Mouse (Mus musculus) C2C12 (cell line): ENCODE measurements around the gene Gm27021. TPM values are rescaled to one million over a fixed set of nuclear protein-coding genes. Genes with fewer than 3 reads are reported as not detected.

ENCODE experiments used
- H3K27me3 ChIP-seq: one replicate; pipeline ENCODE4 v1.6.1; 2011; ENCODE audit not compliant: control insufficient read depth, insufficient read depth, insufficient read length
- H3K36me3 ChIP-seq: one replicate; pipeline ENCODE4 v1.6.1; 2011; ENCODE audit not compliant: control insufficient read depth, insufficient read depth
- H3K4me3 ChIP-seq: one replicate; pipeline ENCODE4 v1.5.1; 2011; ENCODE audit warnings: mild to moderate bottlenecking, control low read depth; ENCODE audit not compliant: poor library complexity, insufficient read depth, severe bottlenecking
- H3K79me2 ChIP-seq: one replicate; pipeline ENCODE4 v1.6.1; 2011; ENCODE audit not compliant: control insufficient read depth, insufficient read depth
- H3K79me3 ChIP-seq: one replicate; pipeline ENCODE4 v1.6.1; 2011; ENCODE audit warnings: low read depth, control low read depth
- H3ac ChIP-seq: one replicate; pipeline ENCODE3; 2011; ENCODE audit warnings: low read depth; ENCODE audit not compliant: control insufficient read depth, insufficient read length
- CEBPB ChIP-seq: IDR thresholded peaks from one replicate; pipeline ENCODE4 v1.6.1; 2011; ENCODE audit warnings: low read depth, mild to moderate bottlenecking, control low read depth, moderate library complexity
- CTCF ChIP-seq: IDR thresholded peaks from one replicate; pipeline ENCODE4 v1.5.1; 2011; ENCODE audit not compliant: control insufficient read depth, insufficient read depth, insufficient read length
- FOSL1 ChIP-seq: IDR thresholded peaks from one replicate; pipeline ENCODE4 v1.8.0; 2011; ENCODE audit warnings: mild to moderate bottlenecking, low read length; ENCODE audit not compliant: poor library complexity, insufficient read depth, severe bottlenecking
- MAX ChIP-seq: IDR thresholded peaks from one replicate; pipeline ENCODE4 v1.6.1; 2011; ENCODE audit warnings: mild to moderate bottlenecking, control low read depth
- MYOD1 ChIP-seq: IDR thresholded peaks from one replicate; pipeline ENCODE4 v1.6.1; 2011; ENCODE audit warnings: low read depth; ENCODE audit not compliant: control insufficient read depth, insufficient read length
- MYOG ChIP-seq: IDR thresholded peaks from one replicate; pipeline ENCODE4 v1.6.1; 2011; ENCODE audit not compliant: control insufficient read depth, insufficient read length; ENCODE audit errors: extremely low read depth
- USF1 ChIP-seq: IDR thresholded peaks from one replicate; pipeline ENCODE4 v1.6.1; 2011; ENCODE audit warnings: low read depth, mild to moderate bottlenecking, control low read depth, moderate library complexity
- polyA plus RNA-seq: library from polyadenylated mRNA; unstranded; fragments of >200 nt; fragmentation: generic; extraction: Trizol; gene quantifications from one replicate; pipeline ENCODE4 v1.2.1, GENCODE M21; 2012; ENCODE audit warnings: missing spikeins

Gene Gm27021
- polyA plus RNA-seq, 1 experiment = 2.3 TPM

- H3ac ChIP-seq = no peak overlapping the region
- H3K27me3 ChIP-seq = peaks cover 72% of the 10 kb centered on the region
- TF ChIP-seq MAX = no peak
These were observed 36.3 kb upstream of the Gm27021 start for GRCm38 (mm10) chr8:120704203-120704602.

GRCm38 (mm10) chr8:120701758-120702465, 34.0 kb upstream of the Gm27021 start:
- Histone ChIP-seq H3ac (no peak overlapping the region), H3K79me3 (no peaks in the 10 kb centered on the region), H3K79me2 (no peaks in the 10 kb centered on the region), H3K4me3 (no peak overlapping the region), H3K36me3 (no peaks in the 10 kb centered on the region), H3K27me3 (peaks cover 60% of the 10 kb centered on the region)
- TF ChIP-seq MYOD1 (no peak), CTCF (no peak), MAX (no peak), USF1 (no peak), MYOG (no peak), FOSL1 (no peak), CEBPB (no peak)

More at GRCm38 (mm10) chr8:120704203-120704602, 36.3 kb upstream of the Gm27021 start:
- Histone ChIP-seq H3K79me3 (no peaks in the 10 kb centered on the region), H3K79me2 (no peaks in the 10 kb centered on the region), H3K4me3 (no peak overlapping the region), H3K36me3 (no peaks in the 10 kb centered on the region)

DNA sequence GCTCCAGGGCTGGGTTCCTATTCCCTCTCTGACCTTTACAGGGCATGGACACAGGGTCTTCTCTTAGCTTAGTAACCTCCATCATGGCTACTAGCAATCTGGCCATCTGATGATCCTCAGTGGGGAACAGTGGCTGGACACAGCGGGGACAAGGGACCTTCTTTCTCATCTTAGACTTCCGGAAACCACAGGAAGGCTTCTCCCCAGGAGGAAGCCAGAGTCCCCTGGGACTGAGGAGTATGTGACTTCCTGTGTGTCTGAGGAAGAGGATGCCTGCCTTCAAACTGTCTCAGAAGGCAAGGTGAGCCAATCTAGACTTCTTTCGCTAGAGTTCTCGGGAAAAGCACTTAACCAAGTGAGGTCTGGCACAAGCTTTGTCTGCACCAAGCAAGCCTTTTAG, 32.2 kb upstream of the Gm27021 start:
- H3K4me3 ChIP-seq = no peak overlapping the region
- H3K36me3 ChIP-seq = no peaks in the 10 kb centered on the region
- no peak overlapping the region for H3ac ChIP-seq
- no peaks in the 10 kb centered on the region for H3K79me3 ChIP-seq
- H3K79me2 ChIP-seq = no peaks in the 10 kb centered on the region
- no peak for TF ChIP-seq MYOG
- TF ChIP-seq MYOD1 = no peak
- no peak for TF ChIP-seq CEBPB
- no peak for TF ChIP-seq USF1
- TF ChIP-seq FOSL1 = no peak
- TF ChIP-seq MAX = no peak
- no peak for TF ChIP-seq CTCF
- H3K27me3 ChIP-seq = peaks cover 56% of the 10 kb centered on the region

GRCm38 (mm10) chr8:120699565-120699964, 31.7 kb upstream of the Gm27021 start:
- Histone ChIP-seq H3ac (no peak overlapping the region), H3K4me3 (no peak overlapping the region), H3K27me3 (peaks cover 55% of the 10 kb centered on the region), H3K36me3 (no peaks in the 10 kb centered on the region), H3K79me3 (no peaks in the 10 kb centered on the region), H3K79me2 (no peaks in the 10 kb centered on the region)
- no peak for TF ChIP-seq CEBPB

DNA sequence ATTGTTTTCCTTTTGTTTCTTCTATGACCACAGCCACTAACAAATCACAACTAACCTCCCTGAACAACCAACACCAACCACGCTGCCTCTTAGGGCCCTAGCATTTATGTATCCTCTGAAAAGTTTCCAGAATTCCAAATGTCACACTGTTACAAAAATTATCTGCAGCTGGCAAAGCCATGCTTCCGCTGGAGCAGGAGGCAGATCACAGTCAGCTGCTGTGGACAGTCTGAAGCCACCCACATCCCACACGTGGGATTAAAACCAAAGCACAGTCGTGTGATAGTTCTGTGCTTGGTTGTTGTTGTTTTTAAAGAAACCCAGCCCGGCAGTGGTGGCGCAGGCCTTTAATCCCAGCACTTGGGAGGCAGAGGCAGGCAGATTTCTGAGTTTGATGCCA, 31.2 kb upstream of the Gm27021 start:
- no peak for TF ChIP-seq CTCF
- no peak overlapping the region for H3K4me3 ChIP-seq
- peaks cover 55% of the 10 kb centered on the region for H3K27me3 ChIP-seq
- H3ac ChIP-seq = no peak overlapping the region
- H3K79me2 ChIP-seq = no peaks in the 10 kb centered on the region
- no peaks in the 10 kb centered on the region for H3K36me3 ChIP-seq
- H3K79me3 ChIP-seq = no peaks in the 10 kb centered on the region

DNA sequence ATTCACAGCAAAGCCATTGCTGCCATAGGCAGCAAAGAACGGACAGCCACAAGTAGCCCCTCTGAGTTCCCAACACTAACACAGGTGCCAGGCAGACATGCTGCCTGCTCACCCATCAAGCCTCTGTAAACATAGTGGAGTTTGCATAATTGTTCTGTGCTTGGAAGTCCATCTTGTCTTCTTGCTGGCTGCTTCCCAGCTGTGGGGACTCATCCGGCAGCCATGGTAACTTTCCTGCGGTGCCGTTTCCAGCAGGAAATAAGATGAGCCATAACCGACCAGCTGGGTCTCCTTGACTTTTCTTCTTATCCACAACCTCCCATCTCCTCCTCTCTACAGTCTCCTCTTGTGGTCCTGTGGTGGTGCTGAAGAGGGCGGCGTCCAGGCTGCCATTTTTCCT, 30.5 kb upstream of the Gm27021 start:
- Histone ChIP-seq H3K4me3 (no peak overlapping the region), H3K36me3 (no peaks in the 10 kb centered on the region), H3ac (no peak overlapping the region), H3K27me3 (peaks cover 56% of the 10 kb centered on the region), H3K79me2 (no peaks in the 10 kb centered on the region), H3K79me3 (no peaks in the 10 kb centered on the region)
- TF ChIP-seq CTCF = no peak
- no peak for TF ChIP-seq MAX
- TF ChIP-seq USF1 = no peak
- no peak for TF ChIP-seq FOSL1
- no peak for TF ChIP-seq MYOG
- TF ChIP-seq MYOD1 = no peak
- TF ChIP-seq CEBPB = no peak

GRCm38 (mm10) chr8:120697979-120698272, 30.0 kb upstream of the Gm27021 start:
- H3K27me3 ChIP-seq = peaks cover 54% of the 10 kb centered on the region
- no peaks in the 10 kb centered on the region for H3K79me3 ChIP-seq
- TF ChIP-seq CTCF (no peak), USF1 (no peak), MYOD1 (no peak), CEBPB (no peak), MAX (no peak), MYOG (no peak), FOSL1 (no peak)

More at GRCm38 (mm10) chr8:120697979-120698272, 30.0 kb upstream of the Gm27021 start:
- H3K79me2 ChIP-seq = no peaks in the 10 kb centered on the region
- H3ac ChIP-seq = no peak overlapping the region
- no peak overlapping the region for H3K4me3 ChIP-seq
- H3K36me3 ChIP-seq = no peaks in the 10 kb centered on the region
